Mouse (Mus musculus) olfactory bulb, adult 2 months (tissue): Measurements from ENCODE around the gene Rsc1a1.

Source experiments
- CTCF ChIP-seq: fragments of 200-500 bp; IDR thresholded peaks from 2 replicates; pipeline ENCODE4 v1.5.1; 2012; ENCODE audit warnings: low read depth, mild to moderate bottlenecking, low read length, moderate library complexity; ENCODE audit not compliant: insufficient read depth
- POLR2A ChIP-seq: fragments of 200-500 bp; IDR thresholded peaks from 2 replicates; pipeline ENCODE4 v1.6.1; 2012; ENCODE audit warnings: mild to moderate bottlenecking, low read depth, low read length, moderate library complexity; ENCODE audit not compliant: insufficient read depth

DNA sequence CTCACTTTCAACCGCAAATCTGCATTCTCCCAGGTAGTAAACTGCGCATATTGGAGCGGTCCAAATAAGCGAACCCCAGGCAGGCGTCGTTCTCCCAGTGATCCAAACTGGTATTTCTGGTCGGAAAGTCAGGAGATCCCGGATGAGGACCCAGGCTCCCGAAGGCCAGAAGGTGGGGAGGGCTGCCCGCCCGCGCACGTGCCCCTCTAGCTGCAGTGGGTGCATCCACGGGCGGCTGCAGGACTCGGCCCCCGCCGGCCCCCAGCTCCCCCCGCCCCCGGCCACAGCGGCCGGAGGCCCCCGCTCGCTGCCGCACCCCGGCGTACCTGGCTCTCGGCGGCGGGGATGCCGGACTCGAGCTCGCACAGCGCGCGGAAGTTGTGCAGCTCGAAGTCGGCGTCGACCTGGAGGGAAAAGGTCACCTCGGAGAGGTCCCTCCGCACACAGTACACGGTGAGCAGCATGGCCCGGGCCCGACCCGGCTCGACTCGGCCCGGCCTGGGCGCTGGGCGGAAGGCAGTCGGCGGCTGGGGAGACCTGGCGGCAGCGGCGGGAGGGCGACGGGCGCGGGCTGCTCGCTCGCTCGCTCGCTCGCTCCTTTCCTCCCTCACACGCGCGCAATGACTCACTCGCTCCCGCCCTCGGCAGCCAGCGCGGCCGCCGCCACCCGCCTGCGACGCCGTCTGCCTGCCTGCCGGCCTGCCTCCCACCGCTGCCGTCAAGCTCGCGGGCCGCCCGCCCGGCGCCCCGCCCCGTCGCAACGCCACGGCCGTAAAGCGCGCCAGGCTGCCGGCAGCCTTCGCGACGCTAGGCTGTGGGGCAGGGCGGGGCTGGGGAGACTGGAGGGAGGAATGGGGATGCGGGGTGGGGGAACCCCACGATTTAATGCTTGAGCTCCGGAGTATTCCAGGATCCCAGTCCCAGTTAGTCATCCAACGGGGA is 37.6 kb upstream of the Rsc1a1 start, which contains the start of gene Ddi2:
- no peak for TF ChIP-seq CTCF
- peak; percentile 63; the same call in 1 of the 2 replicates for TF ChIP-seq POLR2A
